Mouse (Mus musculus) ovary, postnatal 36 days (tissue): ENCODE results near the gene Gm5771.
"Not testable (repeated sequence)": the region's sequence is repeated elsewhere in the genome, so short reads cannot be mapped to it uniquely, and the experiment has no call there.

ENCODE experiments used
- DNase-seq: peaks from one replicate; pipeline ENCODE4 v3.0.0; 2022; ENCODE audit warnings: low spot score, mixed read lengths

The Gm5771 gene

GRCm38 (mm10) chr6:41392056-41392455, at the start of gene Gm5771:
Gene Gm5771 (plus strand): TSS chr6:41392356.
- DNase-seq, result not testable (repeated sequence)

GRCm38 (mm10) chr6:41353932-41354331, 38.2 kb upstream of the Gm5771 start, which contains the start of gene Try10:
Gene Try10 (plus strand): TSS chr6:41354105.
- DNase-seq, result no peak

GRCm38 (mm10) chr6:41373772-41374171, 18.4 kb upstream of the Gm5771 start:
- DNase-seq, result not testable (repeated sequence)

DNA sequence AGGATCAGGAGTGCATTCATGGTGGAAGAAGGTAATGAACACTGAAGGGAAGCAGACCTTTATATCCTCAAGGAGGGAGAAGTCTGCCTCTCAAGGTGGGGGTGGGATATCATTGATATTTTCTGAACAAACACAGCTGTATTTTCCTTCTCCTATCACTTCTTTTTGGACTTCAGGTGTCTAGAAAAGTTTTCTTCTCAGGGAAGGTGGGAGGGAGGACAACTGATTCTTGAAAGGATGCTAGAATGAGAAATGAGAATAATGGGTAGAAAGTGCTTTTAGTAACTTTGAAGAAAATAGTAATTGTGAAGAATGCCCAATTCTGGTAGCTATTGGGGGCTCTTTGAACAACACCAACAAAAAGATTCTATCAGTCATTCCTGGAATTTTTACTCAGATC, 14.6 kb upstream of the Gm5771 start, which contains the start of gene Prss3:
Prss3 (minus strand) TSS at position 101 of the 400 bp plus-strand sequence.
- not testable (repeated sequence) for DNase-seq

DNA sequence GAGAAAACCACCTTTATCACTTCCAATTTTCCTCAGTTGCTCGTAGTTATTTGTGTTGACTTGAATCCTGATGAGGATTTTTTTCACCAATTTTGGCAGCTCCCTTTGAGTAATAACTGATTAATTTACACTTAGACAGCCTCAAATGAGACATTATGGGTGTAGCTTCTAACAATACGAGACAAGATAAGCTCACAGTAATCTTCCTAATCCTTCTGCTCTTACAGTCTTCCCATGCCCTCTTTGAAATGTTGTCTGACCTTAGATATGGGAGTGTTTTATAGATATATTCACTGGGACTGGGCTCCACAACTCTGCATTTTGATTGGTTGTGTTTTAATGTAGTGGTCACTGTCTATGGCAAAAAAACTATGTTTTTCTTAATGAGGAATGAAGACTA, 5.4 kb upstream of the Gm5771 start:
- DNase-seq, result no peak

DNA sequence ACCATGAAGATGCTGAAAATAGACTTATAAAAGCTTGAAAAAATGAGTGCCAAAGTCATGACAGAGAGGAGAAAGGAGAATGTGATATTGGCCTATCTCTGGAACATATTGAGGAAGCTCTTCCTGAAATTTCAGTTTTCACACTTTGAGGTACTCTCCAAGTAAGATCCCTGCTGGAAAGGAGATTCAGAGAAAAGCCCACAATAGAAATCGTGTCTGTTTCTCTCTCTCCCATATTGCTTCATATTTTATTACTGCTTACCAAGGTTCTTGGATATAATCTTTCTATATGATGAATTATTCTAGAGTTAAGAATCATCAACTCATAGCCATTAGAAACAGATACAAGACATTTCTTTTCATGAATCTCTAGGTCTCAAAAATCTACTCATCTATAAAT, 516 bp upstream of the Gm5771 start:
- DNase-seq, result not testable (repeated sequence)

DNA sequence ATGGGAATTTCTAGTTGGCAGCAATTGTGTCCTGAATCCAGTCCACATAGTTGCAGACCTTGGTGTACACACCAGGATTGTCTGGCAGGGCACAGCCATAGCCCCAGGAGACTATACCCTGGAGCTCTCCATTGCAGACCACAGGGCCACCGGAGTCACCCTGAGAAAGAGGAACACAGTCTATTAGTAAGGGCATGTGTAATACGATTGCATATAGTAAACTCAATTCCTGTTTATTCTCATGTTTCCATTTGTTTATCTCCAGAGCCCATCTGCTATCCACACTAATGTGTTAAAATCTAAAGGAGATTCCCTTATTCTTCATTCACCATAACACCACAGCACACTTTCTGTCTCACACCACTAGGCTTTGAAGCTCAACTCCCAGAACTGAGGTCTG, 50.1 kb downstream of the Gm5771 start:
- not testable (repeated sequence) for DNase-seq

DNA sequence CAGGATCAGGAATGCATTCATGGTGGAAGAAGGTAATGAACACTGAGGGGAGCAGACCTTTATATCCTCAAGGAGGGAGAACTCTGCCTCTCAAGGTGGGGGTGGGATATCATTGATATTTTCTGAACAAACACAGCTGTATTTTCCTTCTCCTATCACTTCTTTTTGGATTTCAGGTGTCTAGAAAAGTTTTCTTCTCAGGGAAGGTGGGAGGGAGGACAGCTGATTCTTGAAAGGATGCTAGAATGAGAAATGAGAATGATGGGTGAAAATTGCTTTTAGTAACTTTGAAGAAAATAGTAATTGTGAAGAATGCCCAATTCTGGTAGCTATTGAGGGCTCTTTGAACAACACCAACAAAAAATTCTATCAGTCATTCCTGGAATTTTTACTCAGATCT, 53.9 kb downstream of the Gm5771 start, which contains the start of gene Gm10334:
Gm10334 (minus strand) TSS at position 101 of the 400 bp plus-strand sequence.
- DNase-seq, result not testable (repeated sequence)
